Mouse (Mus musculus) urinary bladder, adult 2 months (tissue): ENCODE measurements around the gene Idh2. TPM values are rescaled to one million over a fixed set of nuclear protein-coding genes. Genes with fewer than 3 reads are reported as not detected.

Experiments
- DNase-seq: peaks from one replicate; pipeline ENCODE4 v3.0.0; 2022; ENCODE audit warnings: low spot score
- polyA plus RNA-seq: library from polyadenylated mRNA; depleted of rRNA; stranded (reverse); fragments of >200 nt; gene quantifications from 2 replicates; pipeline ENCODE4 v1.2.3, GENCODE M21; 2012

The Idh2 gene
- polyA plus RNA-seq, 1 experiment, result 101 TPM

- DNase-seq, result no peak
Measured at GRCm38 (mm10) chr7:80123115-80123514, 7.9 kb upstream of the Idh2 start.

DNA sequence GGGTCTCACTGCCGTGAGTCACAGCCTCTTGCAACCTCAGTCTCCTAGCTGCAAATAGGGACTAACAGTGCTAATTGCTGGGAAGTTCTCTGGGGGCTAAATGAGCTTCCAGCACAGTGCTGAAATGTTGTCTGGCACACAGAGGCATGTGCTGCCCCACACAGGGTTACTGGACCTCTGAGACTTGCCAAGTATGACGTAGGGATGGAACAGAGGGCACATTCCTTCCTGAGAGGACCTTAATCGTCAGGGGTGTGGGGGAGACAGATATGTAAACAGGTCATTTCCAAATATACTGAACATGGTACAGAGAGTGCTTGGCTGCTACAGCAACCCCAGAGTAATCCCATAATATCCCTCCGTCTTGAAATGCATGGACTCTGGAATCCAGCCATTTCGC is 5.9 kb upstream of the Idh2 start:
- no peak for DNase-seq

- DNase-seq, result no peak
Measured at GRCm38 (mm10) chr7:80119198-80119597, 4.0 kb upstream of the Idh2 start.

DNA sequence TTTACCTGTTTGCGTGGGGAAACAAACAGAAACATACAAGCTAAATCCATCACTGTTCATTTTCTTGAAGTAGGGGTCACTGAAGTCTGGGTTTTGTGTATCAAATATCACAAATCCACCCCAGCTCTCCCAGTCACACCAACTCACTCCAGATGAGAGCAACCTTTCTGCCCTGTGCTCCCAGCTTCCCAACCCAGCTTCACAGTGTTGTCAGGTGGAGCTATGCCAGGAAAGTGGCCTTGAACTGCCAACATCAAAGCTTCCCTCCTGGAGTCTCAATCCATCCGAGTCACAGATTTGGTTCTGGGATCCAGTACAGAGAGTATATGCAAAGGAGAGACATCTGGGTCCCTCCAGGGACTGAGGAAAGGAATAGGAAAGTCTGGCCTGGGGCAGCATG is 966 bp upstream of the Idh2 start:
- no peak for DNase-seq

- no peak for DNase-seq
Measured at GRCm38 (mm10) chr7:80114451-80115223, 555 bp downstream of the Idh2 start.

- no peak for DNase-seq
Measured at GRCm38 (mm10) chr7:80113989-80114388, 1.2 kb downstream of the Idh2 start.

GRCm38 (mm10) chr7:80111066-80112045 is 3.8 kb downstream of the Idh2 start:
- DNase-seq, result no peak

GRCm38 (mm10) chr7:80106441-80106840 is 8.8 kb downstream of the Idh2 start:
- no peak for DNase-seq

- no peak for DNase-seq
Measured at GRCm38 (mm10) chr7:80105637-80106390, 9.4 kb downstream of the Idh2 start.

GRCm38 (mm10) chr7:80103335-80103734 is 11.9 kb downstream of the Idh2 start:
- no peak for DNase-seq

DNA sequence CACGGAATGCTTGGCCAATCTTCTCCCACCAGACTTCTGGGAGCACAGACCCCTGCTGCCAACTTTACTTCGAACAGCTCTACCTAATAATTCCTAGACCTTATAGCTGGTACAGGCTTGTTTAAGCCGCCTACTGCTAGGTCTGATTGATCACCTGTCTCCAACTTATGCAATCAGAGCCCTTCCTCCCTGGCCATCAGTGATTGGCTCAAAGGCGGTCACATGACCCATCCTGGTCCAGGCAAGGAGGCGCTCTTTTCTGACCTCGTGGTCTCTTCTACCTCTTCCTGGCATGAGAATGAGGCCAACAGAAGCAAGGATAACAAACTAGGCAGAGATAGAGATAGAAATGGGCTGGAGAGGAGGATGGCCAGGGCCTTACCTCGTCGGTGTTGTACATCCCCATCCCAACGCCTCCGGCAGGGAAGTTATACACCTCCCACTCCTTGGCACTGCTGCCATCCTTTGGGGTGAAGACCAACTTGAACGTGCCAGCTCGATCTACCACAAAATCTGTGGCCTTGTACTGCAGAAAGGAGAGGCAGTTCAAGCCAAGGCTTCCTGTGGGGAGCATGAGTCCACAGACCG is 16.7 kb downstream of the Idh2 start:
- no peak for DNase-seq

GRCm38 (mm10) chr7:80095598-80096309 is 19.4 kb downstream of the Idh2 start:
- DNase-seq, result no peak

GRCm38 (mm10) chr7:80094481-80094880 is 20.7 kb downstream of the Idh2 start:
- DNase-seq, result no peak

DNA sequence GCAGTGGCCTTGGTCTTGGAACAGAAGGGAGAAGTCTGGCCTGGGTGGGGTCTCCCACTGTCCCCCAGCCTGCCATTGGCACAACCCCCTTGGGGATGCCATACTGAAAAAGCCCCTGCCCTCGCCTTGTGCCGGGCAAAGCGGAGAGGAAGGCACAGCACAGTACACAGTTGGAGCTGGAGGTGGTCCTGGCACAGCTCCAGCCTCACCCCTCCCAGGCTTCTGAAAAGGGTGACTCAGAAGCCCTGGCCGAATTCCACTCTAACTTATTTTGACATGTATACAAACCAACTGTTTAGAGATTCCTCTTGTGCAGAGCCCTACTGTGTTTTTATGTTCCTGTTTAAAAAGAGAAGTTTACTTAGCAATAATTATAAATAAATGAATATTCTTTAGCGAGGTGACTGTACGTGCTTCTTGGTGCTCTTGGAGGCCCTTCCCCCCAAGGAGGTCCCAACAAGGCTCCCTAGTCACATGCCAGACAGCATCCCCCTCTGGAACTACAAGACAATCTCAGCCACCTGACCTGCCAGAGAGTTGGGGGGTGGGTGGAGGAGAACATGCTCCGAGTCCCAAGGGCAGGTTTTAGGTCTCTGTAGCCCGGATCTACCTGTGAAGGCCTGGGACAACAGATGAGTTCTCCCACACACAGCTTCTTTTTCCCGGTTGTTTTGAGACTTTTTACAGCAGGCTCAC is 22.7 kb downstream of the Idh2 start:
- peak; percentile 49 for DNase-seq

DNA sequence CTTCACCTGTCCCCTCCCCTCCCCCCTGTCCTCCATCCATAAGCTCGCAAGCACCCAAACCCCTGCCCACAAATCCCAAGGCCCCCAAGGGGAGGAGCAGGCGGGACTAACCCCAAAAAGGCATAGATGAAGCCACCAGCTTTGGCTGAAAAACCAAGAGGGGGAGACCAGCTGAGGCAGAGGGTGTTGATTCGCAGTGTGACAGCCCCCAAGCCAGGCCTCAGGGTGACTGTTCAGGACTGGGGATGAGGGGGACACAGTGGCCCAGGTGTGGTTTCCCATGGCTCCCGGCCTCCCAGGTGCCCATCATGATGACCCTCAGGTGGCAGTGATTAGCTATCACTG is 23.4 kb downstream of the Idh2 start:
- DNase-seq, result no peak

DNA sequence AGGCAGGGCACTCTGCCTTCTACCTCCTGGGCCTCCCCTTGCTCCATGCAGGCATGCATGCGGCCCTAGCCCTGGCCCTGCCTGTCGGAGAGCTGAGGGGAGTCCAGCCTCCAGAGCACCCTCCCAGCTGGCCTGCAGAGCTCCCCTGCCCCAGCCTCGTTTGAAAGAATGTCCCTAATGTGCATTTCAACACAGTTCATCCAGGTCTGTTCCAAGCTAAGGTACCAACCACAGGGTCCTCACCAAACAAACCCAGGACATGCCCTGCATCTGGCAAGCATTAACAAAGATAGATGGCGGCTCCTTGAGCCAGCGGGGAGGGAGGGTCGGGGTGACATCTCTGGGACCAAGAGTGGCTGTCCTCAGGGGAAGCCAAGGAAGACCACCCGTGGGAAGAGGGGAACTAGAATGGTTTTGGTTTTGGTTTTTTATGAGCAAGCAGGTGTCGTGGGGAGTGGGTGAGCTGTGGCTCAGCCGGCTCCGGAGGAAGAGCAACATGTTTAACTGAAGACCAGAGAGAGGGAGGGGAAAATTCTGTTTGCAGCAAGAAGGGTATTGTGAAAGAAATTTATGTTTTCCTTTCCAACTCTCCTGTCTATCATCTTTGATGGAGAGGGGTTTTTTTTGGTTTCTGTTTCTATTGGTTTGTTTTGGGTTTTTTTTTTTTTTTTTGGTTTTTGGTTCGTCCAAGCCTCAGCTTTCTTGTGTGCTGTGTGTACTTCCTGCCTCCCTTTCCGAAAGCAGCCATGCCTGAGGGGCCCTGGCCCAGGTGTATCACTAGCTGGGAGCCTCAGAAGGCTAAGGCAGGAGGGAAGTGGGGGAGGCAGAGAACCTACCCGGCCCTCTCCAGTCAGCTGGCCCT is 24.0 kb downstream of the Idh2 start:
- DNase-seq, result no peak

GRCm38 (mm10) chr7:80090191-80091003 is 24.8 kb downstream of the Idh2 start:
- no peak for DNase-seq

GRCm38 (mm10) chr7:80088191-80088590 is 27.0 kb downstream of the Idh2 start:
- no peak for DNase-seq
